Mouse (Mus musculus): ENCODE data around the gene Gm2115. TPM values are rescaled to one million over a fixed set of nuclear protein-coding genes. Genes with fewer than 3 reads are reported as not detected.

Gene Gm2115
- polyA plus RNA-seq (2017; shearing (Covaris generic)): not detected

GRCm38 (mm10) chr7:84528796-84529533 lies at the start of gene Gm2115:
Gene Gm2115, plus strand, starts transcription at chr7:84528954.

GRCm38 (mm10) chr7:84606293-84606749 lies 77.6 kb downstream of the Gm2115 start, which contains the start of gene Fah:
Gene Fah, minus strand, starts transcription at chr7:84606722.

Other genes with a start within 250 kb of the Gm2115 start
- gene Arnt2, start 118.8 kb upstream of the Gm2115 start, polyA plus RNA-seq (2017; shearing (Covaris generic)): 8.9 TPM
- 12.5 TPM for gene Fah, start 77.8 kb downstream of the Gm2115 start, polyA plus RNA-seq (2017; shearing (Covaris generic))
- gene Zfand6, start 161.0 kb downstream of the Gm2115 start, polyA plus RNA-seq (2017; shearing (Covaris generic)): 199 TPM